Mouse (Mus musculus) T-cell, adult 2 months (primary cell): ENCODE data around the gene Slc35f4.

Experiments
- DNase-seq: peaks from one replicate; pipeline ENCODE4 v3.0.0; 2022; ENCODE audit warnings: low spot score

The Slc35f4 gene

GRCm38 (mm10) chr14:49348897-49349250 is 177.0 kb downstream of the Slc35f4 start:
- DNase-seq, result no peak

- no peak for DNase-seq
These were observed 177.5 kb downstream of the Slc35f4 start for GRCm38 (mm10) chr14:49348164-49348896.

DNA sequence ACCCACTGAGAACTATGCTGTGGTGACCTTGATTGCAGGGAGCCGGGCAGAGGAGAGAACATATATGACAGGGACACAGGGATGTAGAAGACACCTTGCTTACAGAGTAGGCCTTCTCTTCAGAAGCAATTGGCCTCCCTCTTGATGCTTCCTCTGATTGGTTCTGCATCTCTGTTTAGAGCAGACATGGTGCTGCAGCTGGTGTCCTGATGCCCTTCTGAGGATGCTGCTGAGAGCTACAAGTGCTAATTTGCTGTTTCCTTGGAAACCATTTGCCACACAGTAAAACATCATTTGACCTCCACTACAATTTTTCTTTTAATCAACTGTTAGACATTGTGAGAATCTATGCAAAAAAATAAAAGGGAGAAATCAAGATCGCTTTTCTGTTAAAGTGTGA is 180.0 kb downstream of the Slc35f4 start:
- DNase-seq, result no peak

DNA sequence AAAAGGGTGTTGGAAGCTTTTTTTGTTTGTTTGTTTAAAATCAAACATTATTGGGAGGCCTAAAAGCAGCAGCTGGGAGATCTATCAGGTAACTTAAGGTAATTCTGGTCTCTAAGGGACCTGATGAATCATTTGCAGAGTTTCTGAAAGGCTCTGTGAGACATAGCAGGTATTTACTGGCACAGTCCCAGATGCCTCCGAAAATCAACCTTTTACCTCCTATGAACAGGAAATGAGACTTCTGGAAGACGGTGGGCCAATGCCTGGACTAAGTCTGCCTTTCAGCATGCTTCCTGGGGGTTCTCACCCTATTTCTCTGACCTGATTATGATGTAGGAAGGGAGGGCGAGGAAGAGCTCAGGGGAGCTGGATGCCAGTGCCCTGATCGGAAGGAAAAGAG is 188.8 kb downstream of the Slc35f4 start:
- DNase-seq, result no peak

DNA sequence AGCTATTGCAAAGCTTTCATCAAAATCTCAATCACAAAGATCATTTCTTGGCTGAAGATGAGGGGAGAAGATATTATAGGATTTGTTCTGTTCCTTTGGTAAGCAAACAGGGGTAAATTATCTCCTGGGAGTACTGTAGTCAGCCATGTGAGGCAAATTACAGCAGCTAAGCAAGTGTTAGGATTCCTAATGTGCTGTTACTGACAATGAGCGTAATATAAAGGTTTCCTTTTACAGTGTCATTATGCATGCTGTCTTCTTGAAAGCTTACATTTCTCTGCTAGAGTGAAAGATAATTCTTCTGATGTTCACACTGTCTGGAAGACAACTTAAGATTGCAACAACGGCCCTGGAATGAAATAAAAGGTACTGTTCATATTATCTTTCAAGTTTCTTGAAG is 192.0 kb downstream of the Slc35f4 start:
- DNase-seq, result no peak

DNA sequence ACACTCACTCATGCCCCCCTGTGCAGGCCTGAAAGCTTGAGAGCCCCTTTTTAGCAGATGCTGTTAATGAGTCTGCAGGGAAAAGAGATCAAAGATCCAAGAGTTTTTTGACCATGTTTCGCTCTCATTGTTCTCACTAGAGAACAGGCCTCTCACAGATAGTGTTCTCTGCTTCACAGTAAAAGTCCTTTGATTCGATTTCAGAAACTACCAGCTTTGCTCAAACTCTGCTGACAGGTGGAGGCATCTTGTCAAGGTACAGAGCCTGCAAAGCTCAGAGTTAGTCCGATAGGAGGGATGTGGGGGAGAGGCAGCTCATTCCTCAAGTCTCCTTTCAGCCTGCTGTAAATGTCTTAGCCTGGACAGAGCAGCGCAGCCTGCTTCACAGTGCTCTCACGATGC is 209.4 kb downstream of the Slc35f4 start:
- no peak for DNase-seq

DNA sequence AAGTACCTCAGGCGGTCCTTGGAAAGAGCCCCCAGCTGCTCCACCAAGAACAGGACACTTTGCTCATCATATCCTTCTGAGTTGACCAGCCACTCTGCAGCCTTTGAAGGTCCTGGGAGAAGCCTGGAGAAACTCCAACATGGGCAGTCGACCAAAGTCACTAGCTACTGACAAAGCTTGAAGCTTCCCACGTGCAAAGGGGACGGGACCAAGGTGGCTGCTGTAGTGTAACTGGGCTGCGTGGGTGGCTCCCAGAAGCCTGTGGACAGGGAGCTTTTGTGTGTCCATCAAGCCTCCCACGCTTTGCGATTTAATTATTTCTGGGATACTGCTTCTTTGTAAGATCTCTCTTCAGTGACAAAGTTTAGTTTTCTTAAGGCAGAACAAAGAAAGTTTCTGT is 211.9 kb downstream of the Slc35f4 start:
- DNase-seq, result no peak

DNA sequence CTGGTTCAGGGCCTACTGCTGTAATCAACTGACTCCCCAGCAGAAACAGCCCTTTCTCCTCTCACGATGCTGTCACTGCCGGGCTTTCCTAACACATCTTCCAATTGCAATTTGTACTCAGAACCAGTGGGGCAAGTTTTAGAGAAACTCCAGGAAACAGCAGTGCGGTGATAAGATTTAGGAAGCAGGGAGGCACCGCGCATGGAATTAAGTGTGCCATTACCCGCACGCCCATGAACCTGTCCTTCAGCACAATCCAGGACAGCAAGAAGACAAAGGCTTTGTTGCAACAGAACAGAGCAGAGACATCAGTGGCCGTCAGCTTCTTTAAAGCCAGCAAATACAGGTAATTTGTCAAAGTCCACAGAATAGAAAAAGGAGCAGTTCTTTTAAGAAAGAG is 212.5 kb downstream of the Slc35f4 start:
- no peak for DNase-seq

- no peak for DNase-seq
These were observed 214.3 kb downstream of the Slc35f4 start for GRCm38 (mm10) chr14:49311548-49311947.

DNA sequence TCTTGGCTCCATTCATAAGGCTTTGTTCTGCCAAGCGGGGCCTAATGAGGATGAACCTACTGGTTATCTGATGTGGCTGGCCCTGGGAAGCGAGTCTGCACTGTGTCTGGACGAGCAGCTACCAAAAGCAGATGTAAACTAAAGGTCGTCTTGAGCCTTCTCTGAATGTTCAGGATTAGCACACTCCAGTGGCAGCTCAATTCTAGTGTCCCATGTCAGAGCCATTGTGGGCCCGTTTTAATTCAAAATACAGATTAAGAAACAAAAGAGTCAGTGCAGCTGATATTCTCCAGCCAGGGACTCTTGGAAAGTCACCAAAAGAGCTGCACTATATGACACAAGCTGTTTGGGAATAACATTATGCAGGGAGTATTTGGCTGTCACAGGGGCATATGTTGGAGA is 214.8 kb downstream of the Slc35f4 start:
- no peak for DNase-seq

GRCm38 (mm10) chr14:49309670-49310069 is 216.2 kb downstream of the Slc35f4 start:
- no peak for DNase-seq

- no peak for DNase-seq
These were observed 217.3 kb downstream of the Slc35f4 start for GRCm38 (mm10) chr14:49308591-49308990.

- no peak for DNase-seq
These were observed 218.0 kb downstream of the Slc35f4 start for GRCm38 (mm10) chr14:49307842-49308241.

- DNase-seq, result no peak
These were observed 220.1 kb downstream of the Slc35f4 start for GRCm38 (mm10) chr14:49305534-49306409.

- no peak for DNase-seq
These were observed 223.5 kb downstream of the Slc35f4 start for GRCm38 (mm10) chr14:49302271-49302857.

DNA sequence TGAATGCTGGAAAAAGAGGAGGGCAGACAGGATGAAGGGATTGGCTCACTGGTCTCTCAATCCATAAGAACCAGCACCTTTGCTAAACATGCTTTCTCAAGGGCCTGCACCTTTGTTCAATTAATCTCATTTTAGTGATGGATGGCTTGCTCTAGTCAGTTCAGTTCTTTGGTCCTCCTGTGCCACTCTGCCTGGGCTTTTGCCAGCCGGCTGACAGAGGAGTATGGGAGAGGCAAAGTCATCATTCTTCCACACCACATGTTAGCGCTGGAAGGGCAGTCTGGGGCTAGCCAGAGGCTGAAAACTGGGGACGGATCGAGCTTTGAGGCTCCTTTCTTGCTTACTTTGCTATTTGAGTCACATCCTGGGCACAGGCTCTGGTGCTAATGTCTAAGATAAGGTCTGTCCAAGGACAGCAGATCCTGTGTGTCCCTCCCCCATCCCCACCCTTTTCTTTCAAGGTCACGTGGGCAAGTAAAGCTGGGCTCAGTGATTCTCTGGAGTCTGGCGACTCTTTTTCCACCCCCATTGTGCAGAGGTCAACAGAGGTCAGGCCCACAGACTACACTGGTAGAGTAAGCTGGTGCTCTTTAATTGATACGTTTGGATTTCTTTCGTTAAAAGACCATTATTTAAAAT is 224.7 kb downstream of the Slc35f4 start:
- DNase-seq, result no peak

DNA sequence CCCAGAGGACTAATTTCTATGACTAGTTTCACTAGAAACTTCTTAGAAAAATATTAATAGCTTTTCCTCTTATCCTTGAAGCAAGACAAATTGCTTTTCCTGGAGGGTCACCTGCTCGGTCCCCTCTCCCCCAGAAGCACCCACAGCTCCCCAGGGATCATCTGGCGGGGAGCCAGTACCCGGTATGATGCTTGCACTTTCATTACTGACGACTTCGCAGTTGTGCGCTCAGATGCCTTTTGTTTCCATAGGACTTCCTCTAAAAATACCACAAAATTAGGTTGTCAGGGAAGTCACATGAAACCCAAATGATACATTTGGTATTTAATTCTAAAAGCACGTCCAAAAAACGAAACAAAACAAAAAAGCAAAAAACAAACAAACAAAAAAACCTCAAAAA is 225.5 kb downstream of the Slc35f4 start:
- no peak for DNase-seq

DNA sequence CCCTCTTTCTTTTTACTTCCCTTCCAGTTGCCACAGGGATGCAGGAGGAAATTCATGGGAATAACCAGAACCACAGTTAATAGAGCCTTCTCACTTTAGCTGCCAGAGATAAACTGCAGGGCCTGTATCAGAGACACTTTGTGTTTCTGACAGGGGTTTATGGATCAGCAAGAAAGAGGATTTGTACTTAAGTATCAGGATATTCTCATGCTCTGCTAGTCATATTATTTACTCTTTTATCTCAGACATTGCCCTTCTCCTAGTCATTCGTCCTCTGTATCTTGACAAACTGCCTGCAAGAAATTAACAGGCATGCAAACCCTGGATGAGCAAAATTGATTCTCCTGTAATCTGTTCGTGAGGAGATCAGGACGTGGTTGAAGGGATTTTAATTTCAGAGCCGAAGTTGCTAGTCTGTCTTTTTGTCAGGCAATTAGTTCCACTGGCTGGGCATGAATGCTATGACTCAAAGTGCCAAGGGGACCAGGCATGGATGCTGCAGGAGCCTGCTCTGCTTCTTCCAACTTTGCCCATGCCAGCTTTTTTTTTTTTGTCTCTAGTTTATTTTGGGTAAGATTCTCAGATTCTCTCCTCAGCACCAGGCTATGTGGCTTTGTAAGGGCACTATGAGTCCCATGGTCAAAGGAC is 231.9 kb downstream of the Slc35f4 start:
- DNase-seq, result no peak

DNA sequence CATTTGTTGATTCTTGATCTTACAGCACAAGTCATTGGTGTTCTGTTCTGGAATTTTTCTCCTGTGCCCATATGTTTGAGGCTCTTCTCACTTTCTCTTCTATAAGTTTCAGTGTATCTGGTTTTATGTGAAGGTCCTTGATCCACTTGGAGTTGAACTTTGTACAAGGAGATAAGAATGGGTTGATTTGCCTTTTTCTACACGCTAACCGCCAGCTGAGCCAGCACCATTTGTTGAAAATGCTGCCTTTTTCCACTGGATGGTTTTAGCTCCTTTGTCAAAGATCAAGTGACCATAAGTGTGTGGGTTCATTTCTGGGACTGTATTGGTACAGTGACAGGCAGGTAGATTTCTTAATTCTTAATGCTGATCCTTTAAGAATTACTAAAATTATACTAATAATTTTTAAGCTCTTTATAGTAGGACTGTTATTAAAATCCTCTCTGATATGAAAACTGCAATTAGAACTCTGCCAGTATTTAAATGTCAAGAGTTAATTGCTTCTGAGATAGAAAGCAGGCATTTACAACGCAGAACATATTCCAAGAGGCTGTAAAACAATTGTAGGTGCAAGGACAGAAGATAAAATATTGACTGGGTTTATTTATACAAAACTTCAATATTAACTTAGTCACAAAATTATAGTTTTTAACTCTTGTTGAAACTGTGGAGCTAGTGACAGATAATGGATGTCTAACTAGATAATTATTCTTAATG is 235.7 kb downstream of the Slc35f4 start:
- no peak for DNase-seq

DNA sequence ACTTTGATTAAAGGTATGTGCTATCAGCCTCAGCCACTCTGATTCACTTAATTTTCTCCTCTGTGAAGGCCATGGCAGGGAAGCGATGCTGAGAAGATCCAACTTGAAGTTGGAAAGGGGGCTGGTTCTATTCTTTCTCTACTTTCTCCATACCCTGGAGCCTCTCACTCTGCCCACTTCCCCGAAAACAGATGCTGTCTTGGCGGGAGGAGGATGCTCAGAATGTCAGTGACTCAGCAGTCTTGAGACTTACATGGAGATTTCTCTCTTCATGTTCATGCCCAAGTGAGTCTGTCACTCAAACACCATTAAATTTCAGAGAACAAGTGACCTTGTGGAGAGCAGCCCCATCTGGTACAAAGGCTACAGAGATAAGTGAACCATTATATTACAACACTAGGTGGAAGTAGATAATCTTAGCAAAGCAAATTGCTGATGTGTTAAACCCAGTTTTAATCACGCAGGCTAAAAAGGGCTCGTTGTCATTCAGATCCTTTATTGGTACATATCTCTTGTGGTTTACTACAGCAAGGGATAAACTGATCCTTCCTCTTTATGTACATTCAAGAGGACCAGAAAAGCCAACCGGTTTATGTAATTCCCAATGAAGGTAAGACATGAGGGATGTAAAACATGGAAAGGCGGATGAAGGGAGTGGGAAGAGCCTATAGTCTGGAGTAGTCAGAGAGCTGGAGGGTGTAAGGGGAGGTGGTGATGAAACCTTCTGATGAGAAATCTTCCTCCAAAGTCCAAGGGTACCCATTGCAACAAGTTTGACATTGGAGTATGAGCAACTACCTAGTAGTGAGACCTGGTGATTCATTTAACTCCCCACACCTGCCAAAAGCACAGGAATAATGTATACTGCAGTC is 241.8 kb downstream of the Slc35f4 start:
- DNase-seq, result no peak
